In the genomic region with DNA sequence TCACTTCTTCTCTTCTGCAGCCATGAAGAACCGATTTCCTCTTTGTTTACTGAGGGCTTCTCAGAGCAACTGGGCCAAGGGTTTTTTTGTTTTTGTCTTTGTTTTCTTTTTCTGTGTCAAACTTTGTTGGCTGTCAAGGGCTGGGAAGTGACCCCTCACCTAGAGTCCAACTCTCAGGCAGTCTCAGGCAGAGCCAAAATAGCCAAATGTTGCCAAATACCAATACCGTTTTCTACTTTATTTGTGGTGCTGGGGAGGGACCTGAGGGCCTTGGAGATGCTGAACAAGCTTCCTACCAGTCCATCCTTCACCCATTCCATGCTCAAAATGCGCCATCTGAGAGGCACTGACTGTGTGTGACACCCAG, we compare ENCODE assay signal across 10 mouse cellular contexts. TPM values are rescaled to one million over a fixed set of nuclear protein-coding genes. Genes with fewer than 3 reads are reported as not detected.
DNase-seq lines count a peak whose midpoint lies in the region; ATAC-seq and TF ChIP-seq lines count a peak whose summit lies in the region.
"Had no signal": no experiment of that assay in that cellular context is flagged by ENCODE, and none has a peak within 500 bp of the region (broad histone marks: within the 10 kb centered on the region; RNA-seq: fewer than 3 reads in every experiment).

No protein-coding gene starts in this region.

- no peak overlapping the region for H3K9ac ChIP-seq in heart, postnatal 0 days (replicated peaks; ENCODE audit: low read depth, low read length)
- H3K9ac ChIP-seq in ES-E14 (ENCODE audit: insufficient read depth, low read depth, low read length, poor library complexity, severe bottlenecking), result no peak overlapping the region; the same call in 1 of the 2 replicates
- H3K9ac ChIP-seq in forebrain, embryonic 13.5 days, result no peak overlapping the region
- H3K9ac ChIP-seq in limb, embryonic 15.5 days, result no peak overlapping the region

- no peak for DNase-seq in heart, postnatal 0 days (ENCODE audit: low spot score)
- no peak for DNase-seq in heart, adult 18-20 months
- no peak for DNase-seq in ES-E14 (ENCODE audit: low read depth, low spot score)
- no peak for DNase-seq in right cerebral cortex, postnatal 36 days (ENCODE audit: low spot score in 2 of 2)
- no peak for DNase-seq in gastrocnemius, postnatal 14 days
- no peak for DNase-seq in thymus, postnatal 36 days
- DNase-seq: lung, postnatal 14 days had no signal

- H3K4me1 ChIP-seq in heart, postnatal 0 days (ENCODE audit: control insufficient read depth, insufficient read depth), result peaks cover 54% of the 10 kb centered on the region
- H3K4me1 ChIP-seq in ES-E14 (ENCODE audit: control insufficient read depth in 2 of 2, insufficient read depth in 2 of 2, low read length in 2 of 2, poor library complexity in 1 of 2), result peaks cover 17 to 53% of the 10 kb centered on the region in 2 experiments
- H3K4me1 ChIP-seq in forebrain, embryonic 13.5 days, result peaks cover 36% of the 10 kb centered on the region
- H3K4me1 ChIP-seq in limb, embryonic 15.5 days, result peaks cover 32% of the 10 kb centered on the region

- no peak overlapping the region for H3K4me3 ChIP-seq in heart, postnatal 0 days (ENCODE audit: low read depth, low read length)
- no peak overlapping the region for H3K4me3 ChIP-seq in ES-E14 (ENCODE audit: insufficient read depth in 1 of 2, low read depth in 1 of 2, low read length in 2 of 2, poor library complexity in 1 of 2, severe bottlenecking in 1 of 2)
- no peak overlapping the region for H3K4me3 ChIP-seq in forebrain, embryonic 13.5 days
- H3K4me3 ChIP-seq in limb, embryonic 15.5 days, result no peak overlapping the region

- H3K36me3 ChIP-seq in heart, postnatal 0 days (replicated peaks; ENCODE audit: control insufficient read depth, insufficient read depth, low read length), result no peaks in the 10 kb centered on the region
- no peaks in the 10 kb centered on the region for H3K36me3 ChIP-seq in ES-E14 (ENCODE audit: control insufficient read depth, insufficient read depth, low read length, poor library complexity, severe bottlenecking)
- H3K36me3 ChIP-seq in forebrain, embryonic 13.5 days (ENCODE audit: poor library complexity, severe bottlenecking), result no peaks in the 10 kb centered on the region
- no peaks in the 10 kb centered on the region for H3K36me3 ChIP-seq in limb, embryonic 15.5 days

- no peak for TF ChIP-seq CTCF in heart, postnatal 0 days (IDR thresholded peaks at IDR 0.05; ENCODE audit: low read depth)

- H3K27ac ChIP-seq in heart, postnatal 0 days (ENCODE audit: low read depth), result peak overlapping the region; percentile 94
- peak overlapping the region; percentile 90; the same call in 1 of the 2 replicates for H3K27ac ChIP-seq in ES-E14 (ENCODE audit: insufficient read depth, low read depth, low read length, poor library complexity, severe bottlenecking)
- peak overlapping the region; percentile 86 for H3K27ac ChIP-seq in forebrain, embryonic 13.5 days
- peak overlapping the region; percentile 73 for H3K27ac ChIP-seq in limb, embryonic 15.5 days

- 52% methylated on average over 3 of the region's 3 CpGs for WGBS in heart, postnatal 0 days
- WGBS in forebrain, embryonic 13.5 days, result 61% methylated on average over 3 of the region's 3 CpGs
- 47% methylated on average over 3 of the region's 3 CpGs for WGBS in limb, embryonic 15.5 days

- ATAC-seq in heart, postnatal 0 days (ENCODE audit: insufficient read depth, low read depth), result no peak
- no peak for ATAC-seq in forebrain, embryonic 13.5 days
- ATAC-seq in limb, embryonic 15.5 days (ENCODE audit: insufficient number of reproducible peaks, low FRiP score, low TSS enrichment, low read depth), result no peak

- H3K4me2 ChIP-seq in heart, postnatal 0 days (ENCODE audit: low read depth, low read length), result no peak overlapping the region
- no peak overlapping the region for H3K4me2 ChIP-seq in forebrain, embryonic 13.5 days
- H3K4me2 ChIP-seq in limb, embryonic 15.5 days, result 0 out of 2 replicates have a peak overlapping the region, but pooled peaks have one; percentile 19

- intact Hi-C loops in gastrocnemius, postnatal 14 days (cut with DNase I; ENCODE audit: low total_unique reads), result no loop called here

- H3K27me3 ChIP-seq in heart, postnatal 0 days (ENCODE audit: control insufficient read depth, insufficient read depth, low read length), result no peaks in the 10 kb centered on the region
- no peaks in the 10 kb centered on the region for H3K27me3 ChIP-seq in forebrain, embryonic 13.5 days
- H3K27me3 ChIP-seq in limb, embryonic 15.5 days, result no peaks in the 10 kb centered on the region

- in situ Hi-C loops in ES-E14 (cut with MboI; ENCODE audit: low sequenced_read_pairs in 2 of 2, unreplicated experiment in 2 of 2), result loop anchor here in 1 of 2 experiments (10.0 kb wide), 1 partner anchor 45 kb away; no protein-coding TSS in a partner anchor

- H3K9me3 ChIP-seq in heart, postnatal 0 days (replicated peaks; ENCODE audit: control insufficient read depth, low read length), result no peaks in the 10 kb centered on the region
- no peaks in the 10 kb centered on the region for H3K9me3 ChIP-seq in ES-E14 (ENCODE audit: control insufficient read depth, insufficient read depth, low read depth, low read length)
- no peaks in the 10 kb centered on the region for H3K9me3 ChIP-seq in forebrain, embryonic 13.5 days (replicated peaks)
- no peaks in the 10 kb centered on the region for H3K9me3 ChIP-seq in limb, embryonic 15.5 days

- peak; percentile 14; the same call in 1 of the 2 replicates for TF ChIP-seq EP300 in heart, postnatal 0 days (IDR thresholded peaks at IDR 0.05; ENCODE audit: low read depth)

TF ChIP-seq in ES-E14, 5 proteins besides CTCF, POLR2A, EP300 and RAD21:
- TF ChIP-seq MAFK (IDR thresholded peaks at IDR 0.05; ENCODE audit: insufficient read depth, low read depth, low read length) (no peak), ZC3H11A (IDR thresholded peaks at IDR 0.05; ENCODE audit: borderline replicate concordance, low read depth, low read length) (no peak), ZNF384 (IDR thresholded peaks at IDR 0.05; ENCODE audit: low read depth, low read length) (no peak), HCFC1 (IDR thresholded peaks at IDR 0.05; ENCODE audit: borderline replicate concordance, insufficient read depth, low read length) (no peak), CHD2 (IDR thresholded peaks at IDR 0.05; ENCODE audit: low read depth, low read length) (no peak)

RNA-seq across cellular contexts. Expression of gene Fgr, which starts 14.2 kb away (rescaled TPM):
- total RNA-seq in heart, postnatal 0 days (2014; rRNA removed; ENCODE audit: low replicate concordance), result 0.04 and 0.19 TPM in 2 replicates
- 0.31 and 0.37 TPM in 2 replicates for polyA plus RNA-seq in heart, postnatal 0 days (2015; fragmentation: Nextera tagmentation; extraction: Ambion mirVana)
- total RNA-seq in heart, adult 18-20 months (2021), result under 1 TPM; 0.57 to 0.69 TPM
- total RNA-seq in ES-E14 (2012; rRNA removed), result 1.3 and 1.8 TPM in 2 replicates
- polyA plus RNA-seq in forebrain, embryonic 13.5 days (2015; fragmentation: Nextera tagmentation; extraction: Ambion mirVana), result not detected in 2 replicates
- polyA plus RNA-seq in limb, embryonic 15.5 days (2015; fragmentation: Nextera tagmentation; extraction: Ambion mirVana), result 0.36 and 0.41 TPM in 2 replicates
- under 1 TPM; 0.10 to 0.16 TPM for total RNA-seq in gastrocnemius, postnatal 14 days (2021)
- total RNA-seq: gastrocnemius, adult 8-10 months had no signal

RNA-seq across cellular contexts. Expression of gene Fam76a, which starts 37.3 kb away (rescaled TPM):
- total RNA-seq in heart, postnatal 0 days (2014; rRNA removed; ENCODE audit: low replicate concordance), result 19.7 and 20.7 TPM in 2 replicates
- 39.6 and 44.4 TPM in 2 replicates for polyA plus RNA-seq in heart, postnatal 0 days (2015; fragmentation: Nextera tagmentation; extraction: Ambion mirVana)
- 10 to 100 TPM; 29.0 to 37.7 TPM for total RNA-seq in heart, adult 18-20 months (2021)
- 12.5 and 14.9 TPM in 2 replicates for total RNA-seq in ES-E14 (2012; rRNA removed)
- 35.2 and 43.5 TPM in 2 replicates for polyA plus RNA-seq in forebrain, embryonic 13.5 days (2015; fragmentation: Nextera tagmentation; extraction: Ambion mirVana)
- 43.9 and 47.4 TPM in 2 replicates for polyA plus RNA-seq in limb, embryonic 15.5 days (2015; fragmentation: Nextera tagmentation; extraction: Ambion mirVana)
- total RNA-seq in gastrocnemius, postnatal 14 days (2021), result 10 to 100 TPM; 21.2 to 27.4 TPM

RNA-seq across cellular contexts. Expression of gene Ahdc1, which starts 51.4 kb away (rescaled TPM):
- total RNA-seq in heart, postnatal 0 days (2014; rRNA removed; ENCODE audit: low replicate concordance), result 40.5 and 57.2 TPM in 2 replicates
- polyA plus RNA-seq in heart, postnatal 0 days (2015; fragmentation: Nextera tagmentation; extraction: Ambion mirVana), result 4.6 and 5.2 TPM in 2 replicates
- total RNA-seq in heart, adult 18-20 months (2021), result 10 to 100 TPM; 36.3 to 38.5 TPM
- 61.8 and 88.9 TPM in 2 replicates for total RNA-seq in ES-E14 (2012; rRNA removed)
- 7.3 and 8.1 TPM in 2 replicates for polyA plus RNA-seq in forebrain, embryonic 13.5 days (2015; fragmentation: Nextera tagmentation; extraction: Ambion mirVana)
- polyA plus RNA-seq in limb, embryonic 15.5 days (2015; fragmentation: Nextera tagmentation; extraction: Ambion mirVana), result 10.7 and 13.2 TPM in 2 replicates
- total RNA-seq in gastrocnemius, postnatal 14 days (2021), result 10 to 100 TPM; 37.1 to 56.1 TPM
